Mouse (Mus musculus) forebrain, embryonic 14.5 days (tissue): ENCODE results near the gene Ankrd55. TPM values are rescaled to one million over a fixed set of nuclear protein-coding genes. Genes with fewer than 3 reads are reported as not detected.

Source experiments
- ATAC-seq: fragments of 200-750 bp; cut with Nextera tagmentation; 2 replicates; pipeline ENCODE4 v1.8.0; 2017; ENCODE audit warnings: mild to moderate bottlenecking, moderate library complexity
- DNase-seq: peaks from one replicate; pipeline ENCODE4 v3.0.0-alpha.2; 2015; ENCODE audit warnings: low spot score
- H3K27ac ChIP-seq: fragments of 300-500 bp; sonication (generic); 2 replicates; pipeline ENCODE4 v1.5.1; 2014; ENCODE audit warnings: low read depth, mild to moderate bottlenecking, control low read depth, low read length, moderate library complexity
- H3K27me3 ChIP-seq: fragments of 300-500 bp; sonication (generic); replicated peaks from 2 replicates; pipeline ENCODE4 v1.6.1; 2014; ENCODE audit warnings: low read length, control low read depth, mixed read lengths; ENCODE audit not compliant: control insufficient read depth, insufficient read depth
- H3K36me3 ChIP-seq: fragments of 300-500 bp; sonication (generic); 2 replicates; pipeline ENCODE4 v1.6.1; 2014; ENCODE audit warnings: low read length, control low read depth; ENCODE audit not compliant: control insufficient read depth, insufficient read depth
- H3K4me1 ChIP-seq: fragments of 300-500 bp; sonication (generic); 2 replicates; pipeline ENCODE4 v1.6.1; 2014; ENCODE audit warnings: antibody characterized with exemption, low read length, control low read depth; ENCODE audit not compliant: control insufficient read depth, insufficient read depth
- H3K4me2 ChIP-seq: fragments of 300-500 bp; sonication (generic); 2 replicates; pipeline ENCODE4 v1.6.1; 2014; ENCODE audit warnings: mild to moderate bottlenecking, control low read depth, low read length
- H3K4me3 ChIP-seq: fragments of 300-500 bp; sonication (generic); 2 replicates; pipeline ENCODE4 v1.5.1; 2014; ENCODE audit warnings: low read depth, low read length, control low read depth
- H3K9ac ChIP-seq: fragments of 300-500 bp; sonication (generic); 2 replicates; pipeline ENCODE4 v1.6.1; 2014; ENCODE audit warnings: mild to moderate bottlenecking, low read length, control low read depth, moderate library complexity
- H3K9me3 ChIP-seq: fragments of 300-500 bp; sonication (generic); replicated peaks from 2 replicates; pipeline ENCODE4 v1.6.1; 2016; ENCODE audit warnings: low read length, control low read depth, mixed read lengths; ENCODE audit not compliant: control insufficient read depth
- WGBS: fragments of 180-500 bp; shearing (Covaris S2); extraction: QIAGEN DNeasy Blood & Tissue Kit; methylation state at CpG from one replicate; pipeline ENCODE4 v1.1.7; 2014; 5-methylcytosine and 5-hydroxymethylcytosine counted together
- polyA plus RNA-seq: library from polyadenylated mRNA; unstranded; fragments of >200 nt; fragmentation: Nextera tagmentation; extraction: Ambion mirVana; gene quantifications from 2 replicates; pipeline ENCODE4 v1.2.1, GENCODE M21; 2014

The Ankrd55 gene
- polyA plus RNA-seq, 1 experiment from 2014 or later = 2.6 TPM

DNA sequence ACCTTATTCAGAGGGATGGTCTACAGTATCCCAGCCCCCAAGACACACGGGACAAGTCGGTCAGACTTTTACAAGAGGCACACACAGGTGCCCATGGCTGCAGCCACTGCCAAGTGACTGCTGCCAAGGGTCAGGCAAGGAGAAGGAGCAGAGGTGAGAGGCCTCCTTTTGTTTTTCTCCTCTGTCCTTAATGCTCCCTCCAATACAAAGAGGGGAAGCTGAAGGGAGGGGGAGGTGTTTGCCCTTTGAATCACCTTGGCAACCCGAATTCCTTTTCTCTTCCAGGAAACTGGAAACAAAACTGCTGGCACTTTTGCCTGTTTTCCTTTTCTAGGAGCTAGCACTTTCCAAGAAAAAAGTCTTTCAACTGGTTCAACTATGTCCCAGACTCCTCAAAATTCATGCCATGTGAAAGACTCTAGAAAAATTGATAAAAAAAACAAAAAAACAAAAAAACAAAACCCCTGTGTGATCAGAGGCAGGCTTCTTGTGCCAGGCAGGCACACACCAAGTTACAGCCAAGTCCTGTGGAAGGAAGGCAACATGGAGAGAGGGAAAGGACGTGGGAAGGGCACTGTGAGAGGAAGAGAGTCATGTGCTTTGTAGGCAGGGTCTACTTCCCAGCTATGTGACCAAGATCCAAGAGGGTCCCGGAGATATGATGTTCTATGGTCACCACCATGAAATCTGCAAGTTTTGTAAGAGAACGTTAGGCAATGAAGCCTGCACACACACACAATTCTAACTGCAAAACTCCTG lies 66.0 kb downstream of the Ankrd55 start:
- Histone ChIP-seq H3K9ac (no peak overlapping the region), H3K27ac (no peak overlapping the region), H3K36me3 (no peaks in the 10 kb centered on the region), H3K9me3 (no peaks in the 10 kb centered on the region; the same call in 1 of the 2 replicates), H3K4me3 (no peak overlapping the region), H3K4me1 (peaks cover 11% of the 10 kb centered on the region), H3K4me2 (no peak overlapping the region), H3K27me3 (no peaks in the 10 kb centered on the region)
- no peak for ATAC-seq
- WGBS = 30% methylated on average over 6 of the region's 6 CpGs
- DNase-seq = peak; percentile 35

DNA sequence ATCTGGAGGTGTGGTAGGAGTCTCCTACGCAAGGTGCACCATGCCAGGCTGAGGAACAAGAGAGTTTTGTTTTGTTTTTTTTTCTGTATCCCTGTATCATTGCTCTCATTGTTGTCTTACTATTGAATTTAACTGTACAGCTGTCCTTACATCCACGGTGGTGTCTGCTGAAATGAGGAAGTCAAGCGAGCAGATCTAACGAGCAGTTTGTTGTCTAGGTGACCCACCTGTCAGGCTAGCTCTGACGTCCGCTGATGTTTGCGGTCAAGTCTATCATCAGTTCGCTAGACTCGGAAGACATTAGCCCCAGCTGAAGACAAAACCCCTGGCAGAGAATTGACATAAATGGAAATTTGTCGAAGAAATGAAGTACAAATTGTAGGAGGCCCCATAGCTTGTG lies 66.7 kb downstream of the Ankrd55 start:
- H3K9me3 ChIP-seq = no peaks in the 10 kb centered on the region; the same call in 1 of the 2 replicates
- peaks cover 11% of the 10 kb centered on the region for H3K4me1 ChIP-seq
- no peaks in the 10 kb centered on the region for H3K36me3 ChIP-seq
- ATAC-seq = no peak
- no peak overlapping the region for H3K4me3 ChIP-seq
- no peak for DNase-seq
- H3K9ac ChIP-seq = no peak overlapping the region
- WGBS = 55% methylated on average over 10 of the region's 10 CpGs
- no peaks in the 10 kb centered on the region for H3K27me3 ChIP-seq
- H3K27ac ChIP-seq = no peak overlapping the region
- no peak overlapping the region for H3K4me2 ChIP-seq

DNA sequence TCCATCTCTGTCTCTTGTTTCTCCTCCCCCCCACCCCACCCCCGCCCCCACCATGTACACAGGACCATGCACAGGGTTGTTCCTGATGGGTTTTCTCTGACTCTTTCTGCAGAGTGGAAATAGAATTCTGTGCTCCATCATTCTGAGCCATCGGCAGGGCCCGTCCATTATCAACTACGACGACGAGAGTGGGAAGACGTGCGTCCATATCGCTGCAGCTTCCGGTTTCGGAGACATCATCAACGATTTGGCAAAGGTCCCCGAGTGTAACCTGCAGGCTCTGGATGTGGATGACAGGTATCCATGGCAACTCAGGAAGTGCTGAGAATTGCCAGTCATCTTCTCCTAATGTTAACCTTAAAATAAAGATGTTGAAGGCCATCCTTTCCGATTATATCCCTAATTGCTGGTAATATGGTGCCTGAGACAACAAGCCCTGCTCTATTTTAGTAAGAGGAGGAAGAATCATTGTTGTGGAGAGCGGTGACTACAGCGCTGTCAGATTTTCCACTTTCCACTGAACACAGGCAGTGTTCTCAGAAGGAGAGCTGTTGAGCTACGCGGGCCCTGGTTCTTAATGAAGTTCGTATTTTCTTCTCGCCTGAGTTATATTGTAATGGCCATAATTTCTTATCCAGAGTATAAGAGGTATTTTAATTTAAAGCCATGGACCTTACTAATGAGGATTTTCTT lies 67.7 kb downstream of the Ankrd55 start:
- H3K9me3 ChIP-seq = no peaks in the 10 kb centered on the region
- no peaks in the 10 kb centered on the region for H3K36me3 ChIP-seq
- no peak overlapping the region for H3K9ac ChIP-seq
- ATAC-seq = no peak
- H3K4me3 ChIP-seq = no peak overlapping the region
- no peak overlapping the region for H3K27ac ChIP-seq
- H3K4me2 ChIP-seq = no peak overlapping the region
- H3K27me3 ChIP-seq = no peaks in the 10 kb centered on the region
- WGBS = 77% methylated on average over 20 of the region's 20 CpGs
- peaks cover 11% of the 10 kb centered on the region for H3K4me1 ChIP-seq
- peak; percentile 11 for DNase-seq

DNA sequence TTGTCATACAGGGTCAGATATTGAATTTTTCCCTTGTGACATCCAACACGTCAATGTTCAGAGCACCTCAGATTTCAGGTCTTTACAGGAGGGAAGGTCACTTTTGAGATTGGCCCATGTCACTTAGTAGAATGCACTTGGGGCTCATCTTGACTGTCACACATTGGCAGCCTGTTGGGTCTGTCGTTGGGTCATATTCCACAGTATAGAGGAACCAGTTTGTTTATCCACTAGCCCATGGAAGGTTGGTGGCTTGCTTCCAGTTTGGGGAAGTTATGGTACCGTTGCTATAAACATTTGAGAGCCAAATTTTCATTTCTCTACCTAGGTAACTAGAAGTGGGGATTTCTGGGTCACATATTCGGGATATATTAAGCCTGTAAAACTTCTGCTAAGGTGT lies 73.3 kb downstream of the Ankrd55 start:
- no peak overlapping the region for H3K27ac ChIP-seq
- WGBS = 93% methylated on average over 4 of the region's 4 CpGs

DNA sequence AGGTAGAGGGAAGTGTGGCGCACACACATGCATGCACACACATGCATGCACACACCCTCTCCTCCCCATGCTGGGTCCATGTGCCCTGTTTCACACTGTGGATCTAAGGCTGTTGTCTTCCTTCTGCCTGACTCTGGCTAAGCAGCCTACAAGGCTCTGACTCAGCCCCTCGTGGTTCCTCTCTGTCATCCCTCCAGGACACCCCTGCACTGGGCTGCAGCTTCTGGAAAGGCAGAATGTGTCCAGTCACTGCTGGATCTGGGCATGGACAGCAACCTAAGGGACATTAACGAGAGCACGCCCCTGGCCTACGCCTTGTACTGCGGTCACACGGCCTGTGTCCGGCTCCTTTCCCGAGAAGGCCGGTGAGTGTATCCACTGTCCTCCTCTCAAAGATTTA lies 75.0 kb downstream of the Ankrd55 start:
- no peaks in the 10 kb centered on the region for H3K36me3 ChIP-seq
- ATAC-seq (no peak), DNase-seq (no peak)
- no peaks in the 10 kb centered on the region for H3K27me3 ChIP-seq
- H3K4me2 ChIP-seq = no peak overlapping the region
- no peak overlapping the region for H3K4me3 ChIP-seq
- H3K27ac ChIP-seq = no peak overlapping the region
- H3K9ac ChIP-seq = no peak overlapping the region
- no peaks in the 10 kb centered on the region for H3K4me1 ChIP-seq
- H3K9me3 ChIP-seq = no peaks in the 10 kb centered on the region
- WGBS = 92% methylated on average over 10 of the region's 10 CpGs

More for the DNA sequence above, 73.3 kb downstream of the Ankrd55 start:
- H3K4me3 ChIP-seq = no peak overlapping the region
- no peaks in the 10 kb centered on the region for H3K27me3 ChIP-seq
- no peak overlapping the region for H3K4me2 ChIP-seq
- no peaks in the 10 kb centered on the region for H3K36me3 ChIP-seq
- H3K9ac ChIP-seq = no peak overlapping the region
- no peaks in the 10 kb centered on the region for H3K4me1 ChIP-seq
- ATAC-seq (no peak), DNase-seq (no peak)
- H3K9me3 ChIP-seq = no peaks in the 10 kb centered on the region

DNA sequence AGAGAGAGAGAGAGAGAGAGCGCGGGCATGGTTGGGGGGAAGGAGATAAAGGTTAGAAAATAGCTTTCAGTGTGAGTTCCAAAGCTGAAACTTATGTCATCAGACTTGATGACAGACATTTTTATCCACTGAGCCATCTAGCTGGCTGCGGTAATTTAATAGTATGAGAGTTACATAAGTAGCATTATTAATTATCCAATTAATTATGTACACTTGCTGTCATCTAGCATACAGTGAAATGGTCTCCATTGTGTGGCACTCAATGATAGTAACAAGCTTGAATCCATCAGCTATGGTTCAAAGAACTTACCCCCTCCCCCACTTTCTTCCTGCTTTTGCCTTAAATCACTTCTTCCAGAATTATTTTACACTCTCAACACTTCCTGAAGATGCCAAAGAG lies 75.5 kb downstream of the Ankrd55 start:
- Histone ChIP-seq H3K4me3 (no peak overlapping the region), H3K9ac (no peak overlapping the region), H3K27me3 (no peaks in the 10 kb centered on the region), H3K36me3 (no peaks in the 10 kb centered on the region), H3K4me2 (no peak overlapping the region), H3K27ac (no peak overlapping the region), H3K9me3 (no peaks in the 10 kb centered on the region), H3K4me1 (no peaks in the 10 kb centered on the region)
- DNase-seq (no peak), ATAC-seq (no peak)
- WGBS = 87% methylated on average over 3 of the region's 3 CpGs

DNA sequence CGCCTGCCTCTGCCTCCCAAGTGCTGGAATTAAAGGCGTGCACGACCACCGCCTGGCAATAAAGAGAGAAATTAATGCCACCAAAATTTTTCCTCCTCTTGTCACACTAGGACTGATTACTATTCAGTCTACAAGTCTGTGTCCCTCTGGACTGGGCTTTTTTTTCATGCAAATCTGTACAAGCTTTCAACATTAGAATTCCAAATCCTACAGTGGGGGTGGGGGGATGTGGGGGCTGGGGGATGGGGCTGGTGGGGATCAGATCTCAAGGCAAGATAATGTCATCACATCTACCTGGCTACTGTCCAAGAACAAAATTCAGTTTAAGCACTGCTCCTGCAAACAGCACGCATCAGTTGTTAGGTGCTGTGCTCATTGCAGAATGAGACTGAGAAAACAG lies 76.4 kb downstream of the Ankrd55 start:
- Histone ChIP-seq H3K4me2 (no peak overlapping the region), H3K4me1 (no peaks in the 10 kb centered on the region), H3K4me3 (no peak overlapping the region), H3K9ac (no peak overlapping the region), H3K36me3 (no peaks in the 10 kb centered on the region), H3K27ac (no peak overlapping the region), H3K27me3 (no peaks in the 10 kb centered on the region), H3K9me3 (no peaks in the 10 kb centered on the region)
- ATAC-seq (no peak), DNase-seq (peak; percentile 22)
- 68% methylated on average over 5 of the region's 5 CpGs for WGBS

DNA sequence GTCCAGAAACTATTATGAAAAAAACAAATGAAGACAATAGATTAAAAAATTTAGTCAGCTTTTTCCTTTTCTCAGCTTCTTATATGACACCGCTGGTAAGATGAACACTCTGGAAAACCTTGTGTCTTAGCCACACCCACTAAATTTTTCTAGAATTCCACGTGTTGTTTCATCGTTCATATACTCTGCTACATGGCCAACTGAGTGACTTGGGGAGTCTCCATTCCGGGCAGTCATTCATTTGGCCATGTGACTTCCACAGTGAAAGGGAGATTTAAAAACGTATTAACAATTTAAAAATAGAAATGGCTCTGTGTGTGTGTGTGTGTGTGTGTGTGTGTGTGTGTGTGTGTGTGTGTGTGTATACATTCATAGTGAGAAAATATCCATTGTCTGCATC lies 77.1 kb downstream of the Ankrd55 start:
- no peaks in the 10 kb centered on the region for H3K27me3 ChIP-seq
- ATAC-seq (no peak), DNase-seq (no peak)
- no peaks in the 10 kb centered on the region for H3K9me3 ChIP-seq
- H3K27ac ChIP-seq = no peak overlapping the region
- H3K36me3 ChIP-seq = no peaks in the 10 kb centered on the region
- no peak overlapping the region for H3K4me3 ChIP-seq
- no peak overlapping the region for H3K4me2 ChIP-seq
- no peaks in the 10 kb centered on the region for H3K4me1 ChIP-seq
- WGBS = 77% methylated on average over 5 of the region's 5 CpGs
- no peak overlapping the region for H3K9ac ChIP-seq

DNA sequence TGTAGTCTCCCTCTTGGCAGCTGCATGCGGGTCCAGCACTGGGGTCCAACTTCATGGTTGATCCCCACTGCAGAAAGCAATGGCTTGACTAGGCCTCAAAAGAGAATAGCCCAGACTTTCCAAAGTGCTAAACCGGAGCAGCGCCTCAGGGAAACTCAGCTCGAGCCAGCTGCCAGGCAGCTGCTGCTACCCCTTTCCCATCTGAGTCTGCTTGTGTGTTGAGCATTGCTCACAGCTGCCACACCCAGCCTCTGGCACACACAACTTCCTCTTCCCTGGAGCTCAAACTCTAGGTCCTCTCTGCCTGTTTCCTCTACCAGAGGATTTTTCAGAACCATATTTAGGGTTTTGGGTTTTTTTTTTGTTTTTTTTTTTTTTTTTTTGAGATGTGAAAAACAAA lies 77.5 kb downstream of the Ankrd55 start:
- H3K9me3 ChIP-seq = no peaks in the 10 kb centered on the region
- H3K4me1 ChIP-seq = no peaks in the 10 kb centered on the region
- 77% methylated on average over 4 of the region's 4 CpGs for WGBS
- no peak overlapping the region for H3K9ac ChIP-seq
- H3K36me3 ChIP-seq = no peaks in the 10 kb centered on the region
- no peak overlapping the region for H3K4me2 ChIP-seq
- H3K4me3 ChIP-seq = no peak overlapping the region
- H3K27ac ChIP-seq = no peak overlapping the region
- no peaks in the 10 kb centered on the region for H3K27me3 ChIP-seq
- DNase-seq (no peak), ATAC-seq (no peak)
